Mouse (Mus musculus) T-helper 2 cell (primary cell): Measurements from ENCODE around the gene Tmprss7.

ENCODE experiments used
- in situ Hi-C: fragments of 300-600 bp; cut with MboI, MseI; formaldehyde crosslinking; loops from one replicate; pipeline ENCODE4 v1.15.1; 2025; ENCODE audit warnings: high pct_unique_total_duplicates

Tmprss7 gene

DNA sequence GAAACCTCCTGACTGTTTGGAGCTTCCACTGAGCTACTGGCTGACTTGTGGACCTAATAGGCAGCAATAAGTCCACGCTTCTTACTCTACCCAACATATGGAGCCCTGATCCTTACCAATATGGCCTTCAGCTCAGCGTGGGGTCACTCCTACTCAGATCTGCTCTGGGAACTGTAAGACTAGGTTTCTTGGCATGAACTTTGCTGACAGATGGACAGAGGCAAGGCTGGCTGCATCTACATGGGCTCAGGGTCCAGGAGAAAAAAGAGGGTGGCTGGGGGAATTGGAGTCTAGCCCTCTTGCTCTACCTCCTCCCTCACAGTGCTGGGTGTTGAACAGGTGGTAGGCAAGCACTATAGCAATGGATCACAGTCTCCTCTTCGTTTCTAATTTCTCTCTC, 6.6 kb downstream of the Tmprss7 start:
- in situ Hi-C loops, result no loop called here

DNA sequence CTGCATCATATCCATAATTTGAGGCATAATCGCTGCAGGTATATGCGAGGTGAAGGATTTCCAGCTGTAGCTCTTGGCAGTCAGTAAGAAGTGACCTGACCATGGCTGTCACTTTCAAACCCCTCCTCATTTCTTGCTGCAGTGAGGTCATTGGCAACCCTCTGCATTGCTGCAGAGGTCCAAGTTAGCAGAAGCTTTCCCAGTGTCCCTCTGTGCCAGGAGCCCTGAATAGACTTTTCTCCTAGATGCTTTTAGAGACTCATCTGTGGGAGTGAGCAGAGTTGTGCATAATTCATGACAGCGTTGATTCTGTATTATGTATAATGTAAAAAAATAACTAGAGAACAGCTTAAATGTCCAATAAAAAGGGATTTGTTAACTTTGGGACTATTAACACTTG, 8.2 kb downstream of the Tmprss7 start:
- in situ Hi-C loops, result no loop called here

DNA sequence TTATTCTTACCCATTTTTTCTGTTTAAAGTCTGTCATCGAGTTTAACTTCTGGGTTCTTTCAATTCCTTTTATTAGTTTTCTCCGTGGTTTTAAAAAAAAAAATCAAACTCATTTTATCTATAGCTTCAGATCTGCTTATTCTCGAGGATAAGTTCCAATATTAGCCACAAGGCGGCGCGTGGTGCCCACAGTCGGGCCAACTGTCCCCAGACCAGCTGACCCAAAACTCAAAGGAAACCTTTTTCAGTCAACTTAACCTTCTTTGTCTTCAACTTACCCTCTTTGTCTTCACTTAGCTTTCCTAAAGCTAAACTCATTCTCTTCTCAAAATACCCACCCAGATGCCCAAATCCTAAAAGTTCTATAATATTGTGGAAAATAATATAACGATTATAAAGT, 8.6 kb downstream of the Tmprss7 start:
- in situ Hi-C loops, result no loop called here

DNA sequence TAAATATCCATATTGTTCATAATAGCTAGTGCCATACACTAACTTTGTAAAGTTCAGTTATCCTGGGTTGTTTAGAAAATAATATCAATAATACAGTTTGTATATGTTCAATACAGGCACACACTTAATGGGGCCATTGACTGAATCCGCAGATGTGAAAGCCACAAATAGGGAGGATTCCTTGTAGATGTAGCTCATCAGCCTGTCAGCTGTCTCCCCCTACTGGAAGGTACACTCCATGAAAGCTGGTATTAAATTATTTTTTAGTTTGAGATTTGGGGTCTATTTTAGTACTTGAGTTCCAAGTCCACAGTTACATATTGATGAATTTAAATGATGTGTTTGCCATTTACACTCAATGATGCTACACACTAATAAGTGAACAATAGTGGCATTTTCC, 17.0 kb downstream of the Tmprss7 start:
- in situ Hi-C loops, result no loop called here

DNA sequence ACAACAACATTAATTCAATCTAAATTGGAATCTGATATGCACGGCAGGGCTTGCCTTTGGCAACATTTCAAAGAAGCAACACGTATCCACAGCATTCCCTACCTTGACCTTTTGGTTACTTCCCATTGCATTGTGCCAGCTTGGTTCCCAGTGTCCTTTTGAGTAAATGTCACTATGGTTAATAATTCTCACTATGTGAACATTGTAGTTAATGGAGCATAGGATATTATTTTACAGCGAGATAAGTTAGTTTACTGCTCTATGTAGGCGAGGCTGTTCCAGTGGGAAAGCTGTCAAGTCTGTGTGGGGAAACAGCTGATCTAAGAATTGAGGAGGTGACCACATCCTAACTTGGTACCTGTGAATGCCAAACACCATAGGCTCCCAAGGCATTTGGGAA, 23.5 kb downstream of the Tmprss7 start:
- in situ Hi-C loops, result loop anchor here (5.0 kb wide), 1 partner anchor 88 kb away; no protein-coding TSS in a partner anchor

DNA sequence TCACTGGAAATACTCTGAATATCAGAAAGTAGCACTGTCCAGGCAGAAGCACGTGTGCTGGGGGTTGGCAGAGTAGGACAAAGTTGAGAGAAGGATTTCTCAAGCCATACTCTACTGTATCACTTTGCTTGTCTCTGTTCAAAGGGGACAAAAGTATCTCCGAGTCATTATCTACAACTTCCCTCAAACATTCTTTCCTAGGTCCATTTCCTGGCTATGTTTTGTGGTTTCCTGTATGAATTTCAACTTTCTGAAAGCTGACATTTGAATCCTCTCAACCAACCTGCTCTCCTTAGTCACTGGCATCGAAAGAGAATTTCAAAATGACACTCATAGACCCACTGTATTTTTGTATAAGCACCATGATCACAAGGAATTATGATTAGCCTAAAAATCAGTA, 25.3 kb downstream of the Tmprss7 start:
- in situ Hi-C loops, result no loop called here

DNA sequence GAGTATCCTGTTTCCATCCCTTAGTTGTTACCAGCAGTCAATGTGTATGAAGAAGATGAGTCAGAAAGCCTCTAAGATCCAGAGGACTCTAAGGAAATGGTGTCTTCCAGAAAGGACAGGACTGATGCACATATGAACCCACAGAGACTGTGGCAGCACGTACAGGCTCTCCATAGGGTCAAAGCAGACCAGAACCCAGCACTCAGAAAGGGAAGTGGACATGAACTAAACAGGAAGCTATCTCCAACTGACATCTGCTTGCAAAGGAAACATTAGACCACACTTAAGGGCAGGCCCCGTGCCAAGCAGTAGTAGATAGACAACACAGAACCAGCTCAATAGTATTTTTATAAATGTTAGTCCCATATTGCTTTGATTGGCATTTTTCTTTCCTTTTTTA, 27.3 kb downstream of the Tmprss7 start:
- in situ Hi-C loops, result no loop called here

DNA sequence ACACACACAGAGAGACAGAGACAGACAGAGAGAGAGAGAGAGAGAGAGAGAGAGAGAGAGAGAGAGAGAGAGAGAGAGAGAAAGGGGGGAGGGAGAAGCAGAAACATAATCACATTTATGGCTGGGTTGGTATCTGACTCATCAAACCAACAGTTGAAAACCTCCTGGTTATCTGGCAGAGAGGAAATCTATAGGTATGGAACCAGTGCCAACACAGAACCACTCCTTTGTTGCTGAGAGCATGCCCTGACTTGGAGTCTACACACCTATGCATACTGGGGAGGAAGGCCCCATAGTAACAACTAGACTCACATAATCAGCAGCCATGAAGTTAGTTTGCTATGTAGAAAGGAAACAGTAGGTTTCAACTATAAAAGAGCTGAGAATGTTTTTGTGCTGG, 31.1 kb downstream of the Tmprss7 start:
- in situ Hi-C loops, result no loop called here

DNA sequence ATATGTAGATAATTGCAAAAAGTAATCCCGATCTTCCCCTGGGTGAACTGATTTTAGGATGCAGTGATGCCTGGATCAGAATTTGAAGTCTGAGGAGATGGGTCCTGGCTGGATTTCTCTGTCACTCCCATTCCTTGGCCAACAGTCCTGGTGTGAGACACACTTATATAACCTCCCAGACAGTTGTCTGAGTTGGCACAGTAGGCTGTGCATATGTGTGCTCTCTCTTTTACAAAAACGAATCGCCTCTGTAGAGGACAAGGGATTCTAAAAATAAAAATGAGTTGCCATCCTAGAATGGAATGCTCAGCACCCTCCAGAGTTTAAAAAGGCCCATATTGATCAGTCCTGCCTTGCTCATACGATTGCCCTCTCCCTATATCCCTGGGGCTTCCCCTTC, 33.9 kb downstream of the Tmprss7 start:
- in situ Hi-C loops, result no loop called here

DNA sequence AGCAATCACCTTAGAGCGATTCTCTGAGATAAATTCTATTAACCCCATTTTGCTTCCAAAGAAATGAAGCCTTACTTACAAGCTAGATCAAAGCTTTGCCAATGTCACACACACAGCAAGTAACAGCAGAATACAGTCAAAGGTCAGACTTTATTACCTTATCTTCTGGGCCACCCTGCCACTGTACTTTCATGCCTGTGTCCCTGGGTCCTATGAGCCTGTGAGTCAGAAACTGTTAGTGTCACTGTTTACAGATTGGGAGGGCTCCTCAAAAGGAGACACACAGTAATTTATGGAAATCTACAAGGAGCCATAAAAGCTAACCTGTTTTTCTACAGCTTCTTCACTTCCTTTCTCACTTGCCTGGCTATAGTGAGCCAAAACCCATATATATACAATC, 35.2 kb downstream of the Tmprss7 start:
- in situ Hi-C loops, result no loop called here

DNA sequence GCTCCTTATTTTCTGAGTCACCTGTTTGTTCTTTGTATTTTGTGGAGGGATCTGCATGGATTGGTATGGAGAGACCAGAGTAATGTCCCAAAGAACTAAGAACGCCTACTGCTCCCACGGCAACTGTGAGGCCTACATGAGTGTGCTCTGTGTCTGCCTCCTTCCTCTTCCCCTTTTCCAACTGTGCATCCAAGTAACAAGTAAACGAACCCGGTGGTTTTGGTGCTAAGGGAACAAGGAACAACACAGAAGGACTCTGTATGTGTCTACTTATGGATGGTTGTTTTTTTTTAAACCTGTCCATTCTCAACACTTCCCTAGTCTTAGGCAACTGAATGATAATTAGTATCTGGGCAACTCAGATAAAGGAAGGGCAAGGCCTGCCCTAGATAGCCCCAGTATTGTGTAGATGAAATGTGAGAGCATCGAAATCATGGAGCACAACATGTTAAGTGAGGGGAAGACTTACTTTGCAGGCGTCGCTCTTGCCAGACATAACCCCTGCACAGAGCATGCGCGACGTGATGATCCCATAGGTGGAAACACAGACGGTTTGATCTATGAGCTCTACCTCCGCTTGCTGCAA, 35.8 kb downstream of the Tmprss7 start:
- in situ Hi-C loops, result no loop called here

DNA sequence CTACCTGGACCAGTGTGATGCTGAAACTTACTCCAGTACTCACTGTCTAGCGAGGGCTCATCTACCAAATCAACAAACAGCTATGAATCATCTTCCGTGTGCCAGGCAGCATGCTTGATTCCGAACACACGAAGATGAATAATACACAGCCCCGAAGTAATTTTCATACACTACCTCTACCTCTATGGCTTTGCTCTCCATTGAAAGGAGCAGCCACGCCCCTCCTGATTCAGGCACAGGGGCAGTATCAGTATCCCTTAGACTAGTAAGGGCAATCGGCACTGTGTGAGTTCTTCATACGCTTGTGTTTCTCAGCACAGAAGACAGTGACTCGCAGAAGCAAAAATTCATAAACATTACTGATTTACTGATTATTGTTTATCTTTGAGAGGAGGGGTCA, 39.0 kb downstream of the Tmprss7 start:
- in situ Hi-C loops, result no loop called here

DNA sequence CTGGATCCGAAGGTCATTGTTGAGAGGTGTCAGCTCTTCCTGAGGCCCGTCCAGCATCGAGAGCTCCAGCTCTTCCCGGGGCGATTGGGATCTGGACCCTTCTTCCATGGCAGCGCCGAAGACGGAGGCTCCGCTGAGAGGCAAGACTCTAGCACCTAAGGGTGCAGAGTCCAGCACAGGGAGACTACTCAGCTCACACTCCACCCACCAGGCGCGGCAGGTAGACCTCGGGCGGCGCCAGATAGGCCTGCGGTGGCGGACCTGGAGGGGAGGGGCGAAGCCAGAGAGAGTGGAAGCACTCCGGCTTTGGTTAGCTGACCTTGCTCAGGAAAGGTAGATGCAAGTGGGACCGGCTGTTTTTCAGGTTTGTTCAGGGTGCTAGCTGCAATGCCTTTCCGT, 39.5 kb downstream of the Tmprss7 start, which contains the start of gene BC016579:
TSS of gene BC016579 (minus strand) at position 135 of the 399 bp plus-strand sequence.
- in situ Hi-C loops, result no loop called here

DNA sequence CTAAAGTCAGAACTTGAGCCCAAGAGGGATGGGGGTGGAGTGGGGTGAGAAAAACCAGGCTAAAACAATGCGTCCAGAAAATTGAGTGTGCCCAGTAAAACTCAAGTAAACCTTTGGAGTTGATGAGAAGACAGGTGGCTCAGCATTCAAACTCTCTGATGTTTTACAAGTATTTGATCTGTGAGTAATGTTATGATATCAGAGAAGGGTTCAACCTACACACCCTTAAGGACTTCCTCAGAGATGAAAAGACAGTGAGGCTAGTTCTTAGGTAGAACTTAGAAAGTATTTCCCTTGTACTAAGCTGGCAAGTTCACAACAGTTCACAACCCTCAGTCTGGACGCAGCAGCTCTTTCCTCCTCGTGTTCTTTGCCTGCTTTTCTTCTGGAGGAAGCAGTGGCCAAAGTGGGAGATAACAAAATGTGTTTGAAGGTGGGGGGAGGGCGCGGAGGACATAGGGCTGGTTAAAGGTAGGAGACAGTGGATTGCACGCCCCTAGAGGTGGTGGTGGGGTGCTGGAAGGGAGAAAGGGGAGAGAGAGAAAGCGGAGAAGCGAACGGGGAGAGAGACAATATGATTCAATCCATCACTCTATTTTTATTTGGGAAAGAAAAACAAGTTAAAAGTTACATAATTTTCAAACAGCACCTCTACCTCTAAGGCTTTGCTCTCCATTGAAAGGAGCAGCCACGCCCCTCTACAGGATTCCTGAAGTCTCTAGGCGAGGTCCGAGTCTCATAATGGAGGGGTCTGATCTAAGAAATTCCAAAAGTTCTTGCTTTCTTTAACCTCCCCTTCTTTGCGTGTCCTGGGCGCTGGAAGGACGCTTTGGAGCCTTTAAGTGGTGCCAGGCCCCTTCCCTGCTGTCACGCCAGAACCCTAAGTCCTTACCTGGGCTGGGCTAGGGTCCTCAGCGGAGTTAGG, 40.2 kb downstream of the Tmprss7 start:
- in situ Hi-C loops, result no loop called here

DNA sequence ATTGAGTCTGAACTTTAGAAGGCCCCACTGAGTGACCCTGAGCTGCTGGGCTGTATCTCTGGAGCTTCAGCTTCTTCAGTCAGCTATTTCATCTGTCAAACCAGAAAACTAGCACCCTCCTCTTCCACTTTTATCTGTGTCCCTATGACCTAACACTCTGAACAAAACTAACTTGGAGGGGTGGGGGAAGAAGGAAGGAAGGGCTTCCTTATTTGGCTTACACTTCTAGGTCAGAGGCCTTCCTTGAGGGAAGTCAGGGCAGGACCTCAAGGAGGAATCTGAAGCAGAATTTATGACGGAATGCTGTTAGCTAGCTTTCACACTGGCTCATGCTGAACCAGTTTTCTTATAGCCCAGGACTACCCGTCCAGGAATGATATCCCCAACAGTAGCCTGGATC, 42.0 kb downstream of the Tmprss7 start:
- in situ Hi-C loops, result no loop called here

DNA sequence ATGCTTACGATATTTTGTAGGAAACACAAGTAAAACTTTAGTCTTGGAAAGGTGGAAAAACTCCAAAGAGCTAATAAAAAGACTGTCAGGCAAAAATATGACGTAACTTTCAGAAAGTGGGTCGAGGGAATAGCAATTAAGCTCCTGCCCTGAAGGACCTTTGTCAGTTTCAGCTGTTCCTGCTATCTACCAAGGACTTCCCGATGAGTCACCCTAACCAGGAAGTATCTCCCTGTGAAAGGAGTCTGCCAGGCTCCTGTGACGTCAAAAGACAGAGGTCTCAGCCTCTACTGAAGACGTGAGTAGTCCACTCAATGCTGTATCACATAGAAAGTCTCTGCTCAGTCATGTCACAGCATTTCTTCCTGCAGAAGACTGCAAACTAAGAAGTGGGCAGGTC, 49.1 kb downstream of the Tmprss7 start:
- in situ Hi-C loops, result loop anchor here (25.0 kb wide), 1 partner anchor 432 kb away; the partner anchor contains the start of gene Btla

DNA sequence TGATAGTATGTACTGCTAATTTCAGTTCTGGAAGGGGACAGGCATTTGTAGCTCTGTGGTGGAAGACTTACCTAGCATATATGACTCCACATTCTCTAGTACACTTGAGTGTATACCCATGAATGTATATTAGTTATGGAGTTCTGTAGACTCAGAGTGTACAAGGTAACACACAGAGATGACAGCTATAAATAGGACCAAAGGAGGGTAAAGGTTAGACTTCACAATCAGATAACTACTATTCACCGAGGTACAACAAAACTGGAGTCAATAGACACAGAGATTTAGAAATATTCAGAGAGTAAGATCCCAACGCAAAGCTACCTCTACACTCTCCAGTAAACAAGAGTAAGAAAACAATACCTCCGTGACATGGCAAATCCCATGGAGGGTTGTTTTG, 49.5 kb downstream of the Tmprss7 start:
- in situ Hi-C loops, result loop anchor here (25.0 kb wide), 1 partner anchor 432 kb away; the partner anchor contains the start of gene Btla

DNA sequence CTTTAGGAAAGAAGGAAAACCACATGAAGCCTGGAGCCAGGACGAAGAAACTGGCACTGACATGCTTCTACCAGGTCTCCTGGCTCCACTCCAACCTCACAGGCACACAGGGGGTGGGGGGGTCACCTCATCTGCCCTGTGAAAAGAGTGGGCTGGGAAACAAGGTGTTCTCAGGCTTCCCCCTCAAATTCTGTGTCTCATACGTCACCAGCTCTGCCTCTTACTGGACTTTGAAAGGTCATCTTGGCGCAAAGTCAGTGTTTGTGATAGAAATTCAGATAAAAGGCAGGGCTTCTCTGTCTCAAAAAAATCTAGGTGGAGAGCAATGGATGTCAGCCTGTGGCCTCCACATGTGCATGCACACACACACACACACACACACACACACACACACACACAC, 52.2 kb downstream of the Tmprss7 start:
- in situ Hi-C loops, result loop anchor here (25.0 kb wide), 1 partner anchor 429 kb away; the partner anchor contains the start of gene Btla

DNA sequence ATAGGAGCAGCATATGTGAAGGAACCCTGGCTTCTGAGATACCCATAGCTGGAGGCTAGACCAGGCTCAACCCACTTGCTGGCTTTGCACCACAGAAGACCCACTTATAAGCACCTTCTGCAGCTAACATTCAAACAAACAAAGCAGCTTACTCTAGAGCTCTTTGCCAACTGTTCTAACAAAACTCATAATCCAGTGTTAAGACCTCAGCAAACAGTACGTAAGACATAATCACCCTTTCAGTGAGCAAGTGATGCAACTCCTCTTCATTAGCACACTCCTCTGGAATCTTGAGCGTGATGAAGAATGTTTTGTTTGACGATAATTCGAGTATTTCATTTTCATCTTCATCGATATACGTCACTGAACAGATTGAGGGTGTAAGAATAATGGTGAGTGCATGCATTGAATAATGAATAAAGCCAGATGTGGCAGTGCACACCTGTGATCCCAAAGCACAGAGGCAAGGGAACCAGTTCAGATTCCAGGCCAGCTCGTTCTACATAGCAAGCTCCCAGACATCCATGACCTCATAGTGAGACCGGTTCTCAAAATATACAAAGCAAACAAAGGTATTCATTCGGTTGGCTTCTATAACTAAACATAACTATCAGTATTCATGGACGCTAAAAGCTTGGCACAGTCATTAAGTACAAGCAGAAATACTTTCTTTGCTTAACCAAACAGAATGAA, 53.2 kb downstream of the Tmprss7 start:
- in situ Hi-C loops, result loop anchor here (25.0 kb wide), 1 partner anchor 428 kb away; the partner anchor contains the start of gene Btla

DNA sequence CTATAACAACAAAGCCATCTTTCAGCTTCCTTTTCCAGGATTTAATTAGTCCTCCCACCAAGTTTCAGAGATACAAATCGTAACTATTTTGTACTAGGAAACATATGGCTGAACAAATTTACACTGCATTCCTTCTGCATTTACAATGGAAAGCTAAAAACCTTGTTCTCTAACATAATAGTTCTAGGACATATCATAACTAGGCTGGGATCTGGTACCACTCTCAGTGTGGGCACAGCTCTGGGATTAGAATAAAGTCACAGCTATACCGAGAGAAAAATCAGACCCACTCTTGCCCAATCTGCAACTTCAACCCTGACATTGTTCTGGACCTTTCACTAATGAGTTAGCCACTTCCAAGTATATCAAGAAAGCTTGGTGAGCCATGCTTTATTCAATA, 57.6 kb downstream of the Tmprss7 start:
- in situ Hi-C loops, result loop anchor here (25.0 kb wide), 1 partner anchor 424 kb away; the partner anchor contains the start of gene Btla

DNA sequence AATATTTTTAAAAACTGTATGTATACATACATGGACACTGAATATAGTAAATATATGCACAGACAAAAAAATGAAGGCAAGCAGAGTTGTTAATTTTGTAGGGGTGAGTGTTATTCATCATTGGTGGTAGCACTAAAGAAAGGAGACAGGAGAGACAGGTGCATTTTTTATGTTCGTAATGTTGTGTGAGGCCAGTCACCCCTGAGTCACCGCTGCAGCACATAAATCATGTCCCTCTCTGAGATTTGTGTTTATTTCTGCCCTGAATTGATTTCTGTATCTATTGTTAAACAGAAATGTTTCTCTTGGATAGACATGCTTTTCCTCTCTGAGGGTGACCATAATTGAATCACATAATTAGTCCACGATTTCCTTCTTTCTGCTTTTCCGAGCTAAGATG, 61.0 kb downstream of the Tmprss7 start:
- in situ Hi-C loops, result loop anchor here (5.0 to 25.0 kb wide), 2 partner anchors 50 to 420 kb away; partner anchors contain the start of gene Btla
